Mouse (Mus musculus) layer of hippocampus, adult 9-11 months (tissue): Measurements from ENCODE around the gene Sgce.

Experiments
- DNase-seq: peaks from one replicate; pipeline ENCODE4 v3.0.0; 2022

Sgce gene

DNA sequence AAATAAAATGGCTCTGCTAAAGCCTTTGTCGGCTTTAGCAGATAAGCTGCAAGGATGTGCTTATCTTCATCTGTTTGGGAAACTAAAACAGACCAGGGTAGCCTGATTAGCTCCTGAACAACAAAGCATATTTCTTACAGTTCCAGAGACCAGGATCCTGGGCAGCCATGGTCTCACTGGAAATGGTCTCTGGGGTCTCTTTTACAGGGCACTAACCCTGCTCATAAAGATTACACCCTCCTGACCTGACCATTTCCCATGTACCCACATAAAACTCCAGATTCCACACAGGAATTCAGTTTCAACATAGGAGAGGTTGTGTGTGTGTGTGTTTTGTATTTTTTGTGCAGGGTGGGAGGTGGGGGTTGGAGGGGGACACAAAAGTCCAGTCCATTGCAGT, 112.2 kb downstream of the Sgce start:
- DNase-seq: no peak

DNA sequence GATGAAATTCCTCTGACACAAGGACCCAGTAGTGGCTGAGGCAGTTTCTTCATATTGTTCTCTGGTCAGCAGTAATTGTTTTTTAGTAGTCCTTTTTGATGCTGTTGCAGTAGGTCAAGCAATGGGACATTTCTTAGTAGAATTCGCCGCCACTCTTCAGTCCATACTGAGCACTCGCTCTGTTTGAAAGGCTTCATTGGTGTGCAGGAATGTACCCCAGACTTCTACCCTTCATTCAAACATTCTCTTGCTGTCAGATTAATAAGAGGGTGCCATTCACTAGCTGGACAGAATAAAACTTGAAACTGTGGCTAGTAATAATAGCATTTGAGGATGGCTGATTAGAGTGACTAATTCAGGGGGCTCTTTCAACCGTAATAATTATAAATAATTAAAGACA, 113.8 kb downstream of the Sgce start:
- DNase-seq: no peak

DNA sequence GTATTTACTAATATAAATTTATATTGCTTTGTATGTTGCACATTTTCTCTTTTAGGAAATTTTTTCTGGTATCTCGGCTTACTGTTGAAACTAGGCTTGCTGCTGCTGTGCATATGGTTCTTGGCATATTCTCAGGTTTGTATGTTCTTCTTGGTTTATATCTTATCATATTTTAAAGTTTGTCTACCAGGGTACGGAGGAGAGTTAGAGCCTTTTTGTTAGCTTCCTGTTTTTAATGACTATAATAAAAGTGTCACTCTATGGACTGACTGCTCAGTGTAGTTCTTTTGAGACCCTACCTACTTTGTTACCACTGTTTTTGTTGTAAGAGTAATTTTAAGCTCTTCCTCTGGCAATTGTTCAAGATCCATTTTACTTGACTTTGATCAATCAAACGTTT, 115.5 kb downstream of the Sgce start:
- DNase-seq: no peak
